Mouse (Mus musculus): Measurements from ENCODE around the gene Olfr145.
A peak's percentile ranks its signal among the peaks of the same experiment; 100 is the strongest.

Gene Olfr145

DNA sequence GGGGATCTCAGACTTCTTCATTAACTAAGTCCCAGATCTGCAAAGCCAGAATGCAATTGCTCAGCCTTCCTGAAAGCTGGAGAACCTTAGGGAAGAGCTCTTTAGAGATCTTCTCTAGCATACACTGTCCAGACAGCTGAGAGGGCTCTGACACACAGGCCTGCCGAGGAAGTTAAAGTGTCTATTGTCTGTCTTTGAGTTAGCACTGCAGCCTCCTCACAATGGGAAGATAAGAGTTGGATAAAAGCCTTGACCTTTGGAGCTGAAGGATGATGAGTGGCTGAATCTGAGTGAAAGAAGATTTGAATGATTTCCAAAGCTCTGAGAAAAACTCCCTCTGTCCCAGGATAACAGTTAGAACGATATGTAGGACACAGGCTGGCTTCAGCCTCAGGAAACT lies at the start of gene Olfr145:
Olfr145 (plus strand) TSS at position 64 of the 400 bp plus-strand sequence.
- peak; percentile 4 for DNase-seq (ENCODE audit: low read depth, low spot score)

DNA sequence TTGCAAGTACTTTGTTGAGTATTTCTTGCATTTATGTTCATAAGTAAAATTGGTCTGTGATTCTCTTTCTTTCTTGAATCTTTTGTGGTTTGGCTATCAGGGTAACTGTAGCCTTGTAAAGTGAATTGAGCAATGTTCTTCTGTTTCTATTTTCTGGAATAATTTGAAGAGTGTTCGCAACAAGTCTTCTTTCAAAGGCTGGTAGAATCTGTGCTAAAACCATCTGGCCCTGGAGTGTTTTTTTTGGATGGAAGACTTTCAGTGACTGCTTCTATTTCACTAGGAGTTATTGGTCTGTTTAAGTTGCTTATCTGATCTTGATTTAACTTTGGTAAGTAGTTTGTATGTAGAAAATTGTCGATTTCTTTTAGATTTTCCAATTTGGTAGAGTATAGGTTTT lies 47.3 kb upstream of the Olfr145 start:
- DNase-seq (ENCODE audit: low read depth, low spot score) = no peak

DNA sequence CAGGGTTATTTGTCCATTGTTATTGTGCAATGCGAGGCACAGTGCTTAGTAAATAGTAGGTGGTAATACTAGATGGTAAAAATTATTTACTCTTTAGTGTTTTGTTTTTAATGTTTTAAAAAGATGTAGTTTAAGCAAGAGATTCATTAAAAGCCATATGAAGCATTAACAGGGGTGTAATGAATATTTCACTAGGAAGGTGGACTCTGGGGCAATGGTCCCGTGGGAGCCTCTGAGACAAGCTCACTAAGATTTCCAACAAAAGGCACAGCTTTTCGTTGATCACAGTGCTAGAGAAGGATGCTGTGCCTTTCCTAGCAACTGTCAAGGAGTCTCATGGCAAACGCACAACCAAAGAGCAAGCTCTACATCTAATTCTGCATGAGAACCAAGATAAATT lies 42.6 kb upstream of the Olfr145 start, which contains the start of gene Olfr877:
Olfr877 (plus strand) TSS at position 301 of the 400 bp plus-strand sequence.
- no peak for DNase-seq (ENCODE audit: low read depth, low spot score)

DNA sequence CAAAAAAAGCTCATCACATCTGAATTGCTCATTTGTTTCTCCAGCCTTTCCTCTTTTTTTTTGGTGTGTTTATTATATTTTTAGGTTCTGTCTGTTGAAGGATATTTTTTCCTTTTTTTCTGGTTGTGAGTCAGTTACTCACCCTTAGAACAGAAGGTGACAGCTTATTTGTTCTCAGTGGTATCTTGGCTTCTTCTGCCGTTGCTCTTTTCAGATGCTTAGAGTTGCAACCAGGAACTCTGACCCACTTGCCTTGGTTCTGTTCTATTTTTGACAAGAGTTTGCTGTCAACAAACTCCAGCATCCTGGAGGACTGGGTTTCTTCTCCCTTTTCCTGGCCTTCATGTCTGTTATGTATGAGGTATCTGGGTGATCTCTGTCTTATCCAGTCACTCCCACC lies 33.2 kb upstream of the Olfr145 start:
- no peak for DNase-seq (ENCODE audit: low read depth, low spot score)

DNA sequence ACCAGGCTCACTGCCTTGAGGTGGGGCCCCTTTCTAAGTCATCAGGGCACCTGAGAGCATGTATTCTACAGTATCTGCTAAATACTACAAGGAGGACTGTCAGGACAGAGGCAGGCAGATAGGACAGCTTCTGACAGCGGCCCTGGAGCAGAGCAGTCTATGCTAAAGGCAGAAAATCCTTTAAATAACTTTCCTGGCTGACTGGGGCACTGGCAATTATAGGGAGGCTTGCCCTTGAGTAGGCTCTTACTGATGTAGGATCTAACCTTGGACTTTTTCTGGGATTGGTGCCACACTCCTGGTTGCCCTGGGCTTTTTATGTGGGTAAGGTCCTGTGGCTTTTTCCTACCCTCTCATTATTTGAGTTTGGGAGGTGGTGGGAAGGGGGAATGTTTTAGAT lies 26.3 kb upstream of the Olfr145 start:
- no peak for DNase-seq (ENCODE audit: low read depth, low spot score)

DNA sequence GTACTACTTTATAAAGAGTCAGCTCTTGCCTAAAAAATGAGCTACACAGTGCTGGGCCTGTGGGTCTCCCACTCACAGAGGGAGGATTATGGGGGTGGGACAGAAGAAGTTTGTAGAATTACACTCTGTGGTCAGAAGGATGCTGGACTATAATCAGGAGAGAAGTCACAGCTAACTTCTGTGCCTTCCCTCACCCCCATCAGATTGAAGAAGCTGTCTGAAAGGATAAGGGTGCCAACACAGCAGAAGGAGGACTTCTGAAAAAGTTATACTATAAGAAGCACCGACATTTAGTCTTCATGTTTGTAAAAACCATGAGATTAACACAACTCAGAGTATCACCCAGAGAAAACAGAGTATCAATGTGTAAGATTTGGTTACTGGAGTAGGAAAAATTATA lies 25.4 kb upstream of the Olfr145 start:
- no peak for DNase-seq (ENCODE audit: low read depth, low spot score)

DNA sequence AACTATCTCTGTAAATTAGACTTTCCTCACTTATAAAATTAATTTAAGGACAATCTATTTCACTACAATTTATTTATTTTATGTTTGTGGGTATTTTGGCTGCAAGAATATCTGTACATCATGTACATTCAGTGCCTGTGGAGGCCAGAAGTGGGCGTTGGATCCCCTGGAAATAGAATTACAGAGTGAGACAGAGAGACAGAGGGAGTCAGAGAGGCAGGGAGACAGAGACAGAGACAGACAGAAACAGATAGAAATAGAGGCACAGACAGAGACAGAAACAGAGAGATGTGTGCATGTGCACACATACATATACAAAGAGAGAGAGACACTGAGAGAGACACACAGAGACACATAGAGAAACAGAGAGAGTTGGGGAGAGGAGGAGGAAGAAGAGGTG lies 25.0 kb upstream of the Olfr145 start:
- DNase-seq (ENCODE audit: low read depth, low spot score) = no peak

DNA sequence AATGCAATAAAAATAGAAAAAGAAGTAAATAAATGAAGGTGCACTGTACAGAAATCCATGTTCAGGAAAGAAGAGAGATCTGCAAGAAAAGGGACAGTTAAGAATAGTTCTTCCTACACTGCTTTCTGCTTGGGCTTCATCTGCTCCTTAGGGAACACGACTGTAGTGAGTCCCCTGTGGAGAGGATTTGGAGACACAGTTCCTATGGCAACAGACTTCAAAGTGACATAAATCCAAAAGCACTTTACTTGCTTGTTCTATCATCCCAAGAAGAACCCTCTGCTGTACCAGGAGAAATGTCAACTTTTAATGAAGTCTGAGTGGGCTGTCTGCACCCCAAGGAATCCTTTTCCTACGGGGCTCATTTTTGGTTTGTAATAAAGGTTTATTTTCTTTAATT lies 5.6 kb upstream of the Olfr145 start:
- DNase-seq (ENCODE audit: low read depth, low spot score) = peak; percentile 39

DNA sequence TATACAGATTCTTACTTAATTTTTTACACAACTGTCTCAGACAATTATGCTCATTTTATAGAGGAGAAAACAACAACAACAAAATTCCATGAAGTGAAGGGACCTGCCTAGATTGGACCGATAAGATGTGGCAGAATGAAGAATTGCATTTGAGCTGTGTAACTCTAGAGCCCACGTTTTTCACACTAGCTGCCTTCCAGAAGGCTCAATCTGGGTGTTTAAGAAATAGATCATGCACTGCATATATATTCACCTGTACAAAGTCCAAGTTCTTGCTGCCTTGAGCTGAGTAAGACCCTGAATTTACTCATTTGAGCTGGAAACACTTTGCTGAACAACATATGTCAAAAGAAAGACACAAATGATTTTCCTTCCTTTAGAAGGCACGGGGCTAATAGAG lies 9.0 kb downstream of the Olfr145 start:
- DNase-seq (ENCODE audit: low read depth, low spot score) = no peak

DNA sequence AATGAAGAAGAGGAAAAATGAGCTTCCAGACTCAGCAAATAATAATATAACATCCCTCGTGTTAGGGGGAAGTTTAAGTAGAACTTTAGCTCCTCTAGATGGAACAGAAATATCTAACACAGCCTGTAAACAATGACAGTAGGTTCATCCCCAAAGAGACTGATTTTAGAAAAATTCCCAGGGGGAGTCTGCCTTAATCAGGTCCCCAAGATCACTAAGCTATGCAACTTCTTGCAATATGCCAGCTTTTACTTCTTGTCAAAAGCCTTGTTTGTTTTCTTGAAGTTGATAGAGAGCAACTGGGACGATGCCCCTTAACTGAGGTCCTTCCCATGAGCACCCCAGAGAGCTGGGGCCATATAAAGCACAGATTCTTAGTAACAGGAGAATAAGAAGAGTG lies 21.0 kb downstream of the Olfr145 start, which contains the start of gene Olfr878:
Olfr878 (plus strand) TSS at position 301 of the 400 bp plus-strand sequence.
- DNase-seq (ENCODE audit: low read depth, low spot score) = no peak

DNA sequence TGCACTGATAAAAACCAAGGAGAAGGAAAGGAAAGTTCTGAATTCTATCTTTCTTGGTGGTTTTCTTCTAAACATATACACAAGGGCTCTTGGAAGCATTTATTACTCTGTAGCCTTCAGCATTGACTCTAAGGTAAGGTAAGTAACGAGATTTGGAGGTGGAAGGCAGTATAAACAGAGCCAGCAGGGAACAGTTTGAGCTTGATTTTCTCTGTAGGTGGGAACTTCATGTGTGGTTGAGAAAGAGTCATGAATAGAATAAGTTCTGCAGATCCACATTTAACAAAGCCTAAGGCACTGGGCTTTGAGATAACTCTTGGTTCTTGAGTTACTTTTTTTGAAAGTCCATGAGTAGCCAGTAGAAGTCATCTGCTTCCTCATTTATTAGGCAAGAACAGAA lies 21.5 kb downstream of the Olfr145 start:
- DNase-seq (ENCODE audit: low read depth, low spot score) = no peak

DNA sequence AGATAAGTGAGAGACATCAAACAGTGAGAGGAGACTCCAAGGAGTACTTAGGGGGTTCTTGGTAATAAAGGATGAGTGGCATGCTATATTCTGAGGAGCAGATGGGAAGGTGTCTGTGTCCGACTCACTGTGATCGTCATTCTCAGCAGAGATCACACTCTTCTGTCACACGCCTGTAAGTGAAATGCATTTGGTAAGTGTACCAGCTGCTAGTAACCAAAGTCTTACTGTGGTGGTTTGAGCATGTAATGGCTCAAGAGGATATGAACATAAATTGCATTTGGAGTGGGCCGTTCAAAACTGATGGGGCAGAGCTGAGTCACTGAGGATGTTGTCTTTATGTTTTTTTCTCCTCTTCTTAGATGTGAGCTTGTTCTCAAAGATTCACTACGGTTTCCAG lies 27.7 kb downstream of the Olfr145 start:
- no peak for DNase-seq (ENCODE audit: low read depth, low spot score)

DNA sequence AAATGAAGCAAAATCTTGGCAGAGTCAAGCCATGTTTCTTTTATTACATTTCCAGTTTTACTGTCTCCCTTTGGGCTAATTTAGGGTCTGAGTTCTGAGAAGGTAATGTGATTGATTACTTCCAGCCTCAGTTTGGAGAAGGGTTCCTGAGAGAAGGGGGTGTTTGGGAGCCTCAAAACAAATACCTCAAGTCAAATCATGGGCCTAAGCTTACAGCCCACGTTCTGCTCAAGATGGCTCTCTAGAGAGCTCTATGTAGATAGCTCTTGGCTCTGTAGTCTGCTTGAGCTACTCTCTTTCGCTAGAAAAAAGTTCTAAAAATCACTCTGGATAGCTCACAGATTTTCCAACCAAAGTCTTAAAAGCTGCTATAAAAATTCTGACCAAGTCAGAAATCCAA lies 28.9 kb downstream of the Olfr145 start:
- no peak for DNase-seq (ENCODE audit: low read depth, low spot score)

DNA sequence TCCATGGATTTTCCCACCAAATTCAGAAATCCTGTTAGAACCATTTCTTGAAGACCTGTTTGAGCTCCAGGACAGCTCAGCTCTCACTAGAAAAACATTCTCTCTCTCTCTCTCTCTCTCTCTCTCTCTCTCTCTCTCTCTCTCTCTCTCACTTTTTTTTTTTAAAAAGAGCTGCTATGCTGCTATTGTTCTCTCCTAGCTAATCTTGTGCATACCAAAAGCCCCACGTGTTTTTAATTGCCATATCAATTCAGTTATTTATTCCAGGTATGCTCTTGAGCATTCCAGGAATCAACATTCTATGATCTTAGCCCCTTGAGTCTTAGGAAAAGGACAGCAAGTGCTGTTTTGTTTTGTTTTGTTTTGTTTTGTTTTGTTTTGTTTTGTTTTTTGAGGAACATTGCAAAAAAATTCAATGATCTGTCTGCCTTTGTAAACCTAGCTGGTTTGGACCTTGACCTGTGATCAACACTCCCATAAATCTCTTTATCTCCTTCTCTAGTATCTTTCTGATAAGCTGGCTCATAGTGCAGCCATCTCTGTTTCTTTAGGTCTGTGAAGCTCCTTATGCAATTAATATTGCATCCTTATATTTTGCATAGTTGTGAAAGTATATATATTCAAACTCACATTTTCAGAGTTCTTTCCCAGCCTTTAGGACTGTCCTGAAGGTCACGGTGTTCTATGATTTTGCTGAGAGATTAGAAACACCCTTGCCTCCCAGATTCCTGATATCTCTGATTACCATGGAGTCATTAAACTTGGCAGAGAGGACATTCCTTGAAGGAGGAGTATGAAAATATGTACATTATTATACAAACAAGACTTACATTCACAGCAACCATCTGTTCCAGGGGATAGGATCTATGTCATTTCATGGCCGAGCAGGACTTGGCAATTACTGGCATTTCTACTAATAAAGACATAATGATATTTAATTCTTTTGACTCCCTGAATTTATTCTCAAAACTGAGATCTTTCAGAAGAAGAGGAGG lies 29.8 kb downstream of the Olfr145 start:
- DNase-seq (ENCODE audit: low read depth, low spot score) = no peak

DNA sequence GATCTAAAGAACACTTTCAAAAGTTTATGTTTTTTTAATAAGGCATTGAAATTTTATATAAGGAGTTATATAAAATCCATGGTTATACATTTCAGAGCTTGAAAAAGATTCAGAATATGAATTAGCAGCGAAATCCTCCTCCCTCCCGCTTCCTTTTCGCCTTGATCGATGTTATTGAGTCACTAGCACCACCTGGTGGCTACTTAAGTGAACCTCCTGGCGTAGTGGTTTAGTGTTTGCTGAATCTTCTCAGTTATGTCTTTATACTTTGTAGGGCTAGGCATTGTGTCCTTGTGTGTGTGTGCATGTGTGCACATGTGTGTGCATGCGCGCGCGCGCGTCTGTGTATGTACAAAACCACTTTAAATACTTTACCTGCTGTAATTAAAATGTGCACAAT lies 36.0 kb downstream of the Olfr145 start:
- peak; percentile 69 for DNase-seq (ENCODE audit: low read depth, low spot score)

DNA sequence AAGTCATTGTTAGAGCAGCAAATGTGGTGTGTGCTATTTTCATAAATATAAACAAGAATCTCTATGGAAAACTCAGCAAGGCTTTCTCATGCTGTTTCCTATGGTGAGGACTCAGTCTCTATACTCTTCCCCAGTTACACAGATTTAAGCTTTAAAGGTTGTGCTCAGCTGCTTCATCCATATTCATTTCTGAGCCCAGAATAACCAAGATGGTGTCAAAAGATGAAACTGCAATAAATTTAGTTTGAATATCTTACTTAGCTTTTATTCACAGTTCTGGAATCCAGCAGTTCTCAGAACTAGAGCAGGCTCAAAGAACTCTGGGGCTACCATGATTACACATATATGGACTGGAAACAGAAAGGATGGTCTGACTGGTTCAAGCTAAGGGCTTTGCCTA lies 37.6 kb downstream of the Olfr145 start:
- no peak for DNase-seq (ENCODE audit: low read depth, low spot score)

DNA sequence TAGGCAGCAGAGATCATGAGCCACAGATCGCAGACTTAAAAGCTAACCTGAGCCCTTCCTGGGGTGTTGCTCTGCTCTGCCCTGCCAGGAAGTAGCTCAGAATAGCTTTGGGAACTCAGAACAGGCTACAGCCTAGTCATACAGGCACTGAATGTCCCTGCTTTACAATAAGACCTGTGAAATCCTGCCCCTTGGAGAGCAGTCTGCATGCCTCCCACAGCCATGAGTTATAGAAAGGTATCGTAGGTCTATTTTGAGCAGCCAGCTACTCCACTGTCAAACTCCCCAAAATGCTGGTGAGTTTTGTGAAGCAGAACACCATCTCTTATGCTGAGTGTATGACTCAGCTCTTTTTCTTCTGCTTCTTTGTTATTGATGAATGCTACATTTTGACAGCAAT lies 44.6 kb downstream of the Olfr145 start:
- DNase-seq (ENCODE audit: low read depth, low spot score) = no peak

Data from R1 (cell line).